Mouse (Mus musculus) layer of hippocampus, postnatal 10 days (tissue): ENCODE data around the gene Pgm5. TPM values are rescaled to one million over a fixed set of nuclear protein-coding genes. Genes with fewer than 3 reads are reported as not detected.

Experiments
- DNase-seq, 2 experiments: peaks; one replicate each; pipeline ENCODE4 v3.0.0; 2021; ENCODE audit warnings: low spot score in 2 of 2
- total RNA-seq, 2 experiments: library from RNA; stranded (reverse); gene quantifications; 2 replicates each; pipeline ENCODE4 v1.2.3; 2021

Pgm5 gene
- total RNA-seq, 2 experiments from 2014 or later = 3.4 to 3.5 TPM

DNA sequence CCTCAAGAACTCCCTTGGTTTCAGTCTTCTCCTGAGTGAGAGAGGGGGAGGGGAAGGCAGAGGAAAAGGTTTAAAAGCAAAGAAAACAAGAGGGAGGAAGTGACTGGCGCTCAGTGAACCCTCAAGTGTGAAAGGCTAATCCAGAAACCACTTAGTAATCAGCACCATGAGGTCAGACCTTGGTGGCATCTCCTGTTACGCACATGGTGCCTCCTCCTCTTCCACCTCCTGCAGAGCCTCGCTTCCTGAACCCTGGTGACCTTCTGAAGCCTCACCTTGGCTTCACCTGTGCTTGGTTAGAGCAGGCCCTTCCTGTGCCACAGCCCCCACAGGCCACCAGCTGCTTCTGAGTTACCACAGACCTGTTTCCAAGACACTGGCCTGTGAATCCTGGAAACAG is 190.1 kb downstream of the Pgm5 start:
- no peak for DNase-seq

DNA sequence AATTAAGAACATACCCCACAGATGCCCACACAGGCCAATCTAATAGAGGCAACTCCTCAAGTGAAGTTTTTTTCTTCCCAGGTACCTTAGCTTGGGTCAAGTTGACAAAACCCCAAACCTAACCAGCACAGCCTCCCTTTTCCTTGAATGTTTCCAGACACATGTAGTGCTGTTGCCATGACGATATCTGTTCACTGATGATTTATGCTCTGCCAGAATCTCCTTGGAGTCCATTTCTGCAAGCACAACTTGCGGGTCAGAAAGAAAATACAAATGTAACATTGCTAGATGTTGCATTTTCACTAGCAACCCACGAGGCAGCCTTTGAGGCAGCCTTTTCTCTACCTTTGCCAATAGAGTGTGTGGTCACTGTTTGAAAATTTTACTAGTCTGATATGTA is 194.1 kb downstream of the Pgm5 start:
- DNase-seq = no peak

GRCm38 (mm10) chr19:24665771-24666170 is 195.9 kb downstream of the Pgm5 start:
- no peak for DNase-seq

GRCm38 (mm10) chr19:24662346-24662745 is 199.3 kb downstream of the Pgm5 start:
- no peak for DNase-seq

- no peak for DNase-seq
These were observed 204.7 kb downstream of the Pgm5 start for GRCm38 (mm10) chr19:24656981-24657380.

GRCm38 (mm10) chr19:24653230-24653799 is 208.3 kb downstream of the Pgm5 start:
- no peak for DNase-seq

GRCm38 (mm10) chr19:24652342-24653019 is 209.2 kb downstream of the Pgm5 start:
- DNase-seq = no peak

- DNase-seq = no peak
These were observed 210.1 kb downstream of the Pgm5 start for GRCm38 (mm10) chr19:24651595-24651994.

DNA sequence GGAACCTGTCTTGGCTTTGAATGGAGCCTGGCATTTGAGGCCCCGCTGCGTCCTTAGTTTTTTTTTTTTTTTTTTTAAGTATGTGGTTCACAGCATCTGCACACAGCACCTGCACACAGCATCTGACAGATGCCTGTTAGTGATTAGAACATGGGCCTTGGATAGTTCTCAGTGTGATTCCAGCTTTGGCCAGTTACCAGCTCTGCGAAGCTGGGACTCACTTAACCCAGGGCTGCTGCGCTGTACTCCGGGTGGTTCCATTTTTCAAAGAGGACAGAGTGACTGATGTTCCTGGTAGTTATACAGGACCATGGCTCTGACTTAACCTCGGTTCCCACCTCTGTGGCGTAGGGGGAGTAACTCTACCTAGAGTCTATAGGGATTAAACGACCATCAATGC is 211.2 kb downstream of the Pgm5 start:
- DNase-seq = no peak

- DNase-seq = no peak
These were observed 213.6 kb downstream of the Pgm5 start for GRCm38 (mm10) chr19:24648016-24648415.

DNA sequence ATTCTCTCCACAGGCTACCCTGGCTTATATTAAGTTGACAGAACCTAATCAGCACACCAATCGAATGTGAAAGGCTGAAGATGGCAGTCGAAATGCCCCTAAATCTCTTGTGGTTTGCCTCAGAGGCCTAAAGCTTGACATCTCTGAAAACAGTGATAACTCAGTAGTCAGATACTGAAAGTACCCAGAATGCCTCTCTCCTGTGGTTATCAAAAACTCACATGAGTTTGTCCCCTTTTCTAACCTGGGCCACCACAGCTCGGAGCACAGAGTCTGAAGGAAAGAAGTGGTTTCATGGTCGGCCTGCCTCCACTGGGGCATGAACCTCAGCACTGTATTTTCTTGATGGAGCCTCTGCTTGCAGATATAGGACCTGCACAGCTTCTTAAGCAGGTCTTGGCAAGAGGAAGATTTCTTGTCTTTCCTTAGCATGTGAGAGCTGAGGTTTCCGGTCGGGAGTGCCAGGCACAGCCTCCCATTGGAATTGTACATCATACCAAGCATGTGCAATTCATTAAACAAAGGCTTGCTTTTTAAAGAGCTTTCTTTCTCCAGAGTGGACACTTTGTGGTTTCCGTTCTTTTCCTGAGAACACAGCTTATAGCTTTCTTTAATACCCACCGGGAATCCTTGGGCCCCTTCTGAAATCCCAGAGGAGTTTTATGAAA is 215.4 kb downstream of the Pgm5 start:
- DNase-seq = no peak

GRCm38 (mm10) chr19:24644971-24645370 is 216.7 kb downstream of the Pgm5 start:
- no peak for DNase-seq

GRCm38 (mm10) chr19:24640982-24641381 is 220.7 kb downstream of the Pgm5 start:
- no peak for DNase-seq

DNA sequence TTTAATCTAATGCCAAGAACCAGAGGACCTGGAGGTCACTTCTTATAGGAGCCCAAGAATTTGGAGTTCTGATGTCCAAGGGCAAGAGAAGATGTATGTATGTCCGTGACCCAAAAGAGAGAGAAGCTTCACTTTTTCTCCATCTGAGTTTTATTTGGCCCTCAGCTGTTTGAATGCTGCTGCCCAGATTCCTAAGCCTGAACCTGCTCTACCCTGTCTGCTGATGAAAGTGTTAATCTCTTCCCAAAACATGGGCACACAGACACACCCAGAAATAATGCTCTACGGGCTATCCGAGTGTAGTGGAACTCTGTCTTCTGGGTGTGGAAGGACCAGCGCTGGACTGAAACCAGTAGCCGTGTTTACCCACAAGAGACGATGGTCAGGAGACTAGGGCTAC is 223.7 kb downstream of the Pgm5 start:
- DNase-seq = no peak

DNA sequence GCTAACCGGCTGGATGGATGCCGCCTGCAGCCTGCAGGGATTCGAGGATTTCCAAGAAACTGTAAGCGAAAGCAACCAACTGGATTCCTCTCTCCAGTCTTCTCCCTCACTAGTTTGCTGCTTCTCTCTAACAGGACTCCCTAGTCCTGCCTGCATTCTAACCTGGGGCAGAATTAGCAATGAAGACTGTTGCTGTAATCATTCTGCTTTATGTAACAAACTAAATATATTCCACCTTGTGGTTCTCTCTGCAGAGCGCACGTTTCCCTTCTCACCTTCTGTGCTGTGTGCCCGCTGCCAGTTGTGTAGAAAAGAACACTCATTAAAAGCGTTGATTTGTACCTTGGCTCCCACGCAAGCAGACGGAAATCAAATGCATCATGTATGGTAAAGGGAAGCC is 225.0 kb downstream of the Pgm5 start:
- DNase-seq = no peak

- peak; percentile 73 to 79 for DNase-seq
These were observed 227.1 kb downstream of the Pgm5 start for GRCm38 (mm10) chr19:24634602-24635001.

Other genes starting within 250 kb of the Pgm5 start
- gene Tmem252, start 187.8 kb downstream of the Pgm5 start, total RNA-seq = under 1 TPM; 0.53 to 0.83 TPM
- gene Gm10053, start 13.8 kb upstream of the Pgm5 start, total RNA-seq = 100 to 1,000 TPM; 215 to 218 TPM
- not detected for gene Foxd4, start 39.3 kb upstream of the Pgm5 start, total RNA-seq
- 10 to 100 TPM; 12.0 to 14.2 TPM for gene Cbwd1, start 99.8 kb upstream of the Pgm5 start, total RNA-seq
- gene Dock8, start 137.7 kb upstream of the Pgm5 start, total RNA-seq = 1 to 10 TPM; 2.5 to 4.2 TPM